Mouse (Mus musculus) thymus, adult 2 months (tissue): ENCODE results near the gene Traf7. TPM values are rescaled to one million over a fixed set of nuclear protein-coding genes. Genes with fewer than 3 reads are reported as not detected.
A peak's percentile ranks its signal among the peaks of the same experiment; 100 is the strongest.

Experiments used
- DNase-seq: peaks from one replicate; pipeline ENCODE4 v3.0.0; 2021
- H3K27ac ChIP-seq: fragments of 200-500 bp; 2 replicates; pipeline ENCODE4 v1.5.1; 2012; ENCODE audit warnings: low read length, control low read depth; ENCODE audit not compliant: control insufficient read depth, insufficient read depth
- H3K27me3 ChIP-seq: fragments of 200-500 bp; 2 replicates; pipeline ENCODE4 v1.6.1; 2012; ENCODE audit warnings: mild to moderate bottlenecking, low read length, moderate library complexity, mixed read lengths; ENCODE audit not compliant: control insufficient read depth, insufficient read depth
- H3K36me3 ChIP-seq: fragments of 200-500 bp; 2 replicates; pipeline ENCODE4 v1.6.1; 2012; ENCODE audit warnings: mild to moderate bottlenecking, low read length, moderate library complexity; ENCODE audit not compliant: control insufficient read depth, insufficient read depth
- H3K4me1 ChIP-seq: fragments of 200-500 bp; replicated peaks from 2 replicates; pipeline ENCODE4 v1.6.1; 2012; ENCODE audit warnings: low read length; ENCODE audit not compliant: control insufficient read depth, insufficient read depth
- H3K4me3 ChIP-seq: fragments of 200-500 bp; 2 replicates; pipeline ENCODE4 v1.5.1; 2012; ENCODE audit warnings: mild to moderate bottlenecking, low read length, control low read depth, moderate library complexity; ENCODE audit not compliant: control insufficient read depth, insufficient read depth
- CTCF ChIP-seq: fragments of 200-500 bp; IDR thresholded peaks from 2 replicates; pipeline ENCODE4 v1.5.1; 2012; ENCODE audit warnings: mild to moderate bottlenecking, control low read depth, low read length, moderate library complexity, borderline replicate concordance; ENCODE audit not compliant: control insufficient read depth, poor library complexity, insufficient read depth; ENCODE audit errors: extremely low read depth
- POLR2A ChIP-seq: fragments of 200-500 bp; IDR thresholded peaks from 2 replicates; pipeline ENCODE4 v1.6.1; 2012; ENCODE audit warnings: mild to moderate bottlenecking, low read length, control low read depth, moderate library complexity; ENCODE audit not compliant: control insufficient read depth, poor library complexity, insufficient read depth; ENCODE audit errors: extremely low read depth
- WGBS: fragments of 180-500 bp; shearing (Covaris S2); methylation state at CpG from one replicate; pipeline ENCODE4 v1.1.7; 2018; 5-methylcytosine and 5-hydroxymethylcytosine counted together
- polyA plus RNA-seq: library from polyadenylated mRNA; depleted of rRNA; stranded (reverse); fragments of >200 nt; gene quantifications from 2 replicates; pipeline ENCODE4 v1.2.3, GENCODE M21; 2012

The Traf7 gene
- polyA plus RNA-seq, 1 experiment: 362 TPM

GRCm38 (mm10) chr17:24502208-24502607 lies 25.5 kb downstream of the Traf7 start:
- no peak overlapping the region for H3K27ac ChIP-seq
- no peaks in the 10 kb centered on the region for H3K4me1 ChIP-seq
- no peak for TF ChIP-seq CTCF
- TF ChIP-seq POLR2A: no peak
- DNase-seq: no peak
- WGBS: 72% methylated on average over 11 of the region's 11 CpGs
- no peaks in the 10 kb centered on the region for H3K27me3 ChIP-seq
- H3K36me3 ChIP-seq: no peaks in the 10 kb centered on the region
- H3K4me3 ChIP-seq: no peak overlapping the region

DNA sequence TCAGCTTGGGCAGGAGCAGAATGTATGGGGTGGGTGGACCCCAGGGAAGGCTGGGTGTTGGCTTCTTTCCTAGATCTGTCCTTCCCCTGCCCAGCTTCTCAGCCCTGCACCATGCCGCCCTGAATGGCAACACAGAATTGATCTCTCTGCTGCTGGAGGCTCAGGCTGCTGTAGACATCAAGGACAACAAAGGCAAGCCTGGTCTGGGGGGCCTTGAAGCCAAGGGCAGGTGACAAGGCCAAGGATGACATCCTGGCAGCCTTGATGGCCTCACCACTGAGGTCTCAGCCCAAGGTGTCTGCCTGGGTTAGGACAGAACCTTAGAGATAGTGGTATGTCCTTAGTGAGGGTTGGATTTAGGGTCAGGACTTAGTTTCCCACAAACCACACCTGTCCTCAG lies 31.7 kb downstream of the Traf7 start:
- Histone ChIP-seq H3K4me3 (no peak overlapping the region), H3K4me1 (no peaks in the 10 kb centered on the region), H3K27ac (no peak overlapping the region), H3K27me3 (no peaks in the 10 kb centered on the region), H3K36me3 (no peaks in the 10 kb centered on the region)
- 96% methylated on average over 1 of the region's 1 CpGs for WGBS
- TF ChIP-seq CTCF (no peak), POLR2A (no peak)
- no peak for DNase-seq

GRCm38 (mm10) chr17:24495443-24495842 lies 32.3 kb downstream of the Traf7 start:
- Histone ChIP-seq H3K4me1 (no peaks in the 10 kb centered on the region), H3K4me3 (no peak overlapping the region), H3K27ac (no peak overlapping the region), H3K36me3 (no peaks in the 10 kb centered on the region), H3K27me3 (no peaks in the 10 kb centered on the region; the same call in 1 of the 2 replicates)
- no peak for DNase-seq
- TF ChIP-seq CTCF (no peak), POLR2A (no peak)
- 85% methylated on average over 3 of the region's 3 CpGs for WGBS

GRCm38 (mm10) chr17:24494627-24495335 lies 33.0 kb downstream of the Traf7 start:
- no peak overlapping the region for H3K27ac ChIP-seq
- peaks cover under 1% of the 10 kb centered on the region; the same call in 1 of the 2 replicates for H3K27me3 ChIP-seq
- peak; percentile 52 for DNase-seq
- 75% methylated on average over 2 of the region's 2 CpGs for WGBS
- no peaks in the 10 kb centered on the region for H3K36me3 ChIP-seq
- TF ChIP-seq POLR2A (no peak), CTCF (no peak)
- no peaks in the 10 kb centered on the region for H3K4me1 ChIP-seq
- no peak overlapping the region for H3K4me3 ChIP-seq

- Histone ChIP-seq H3K27ac (no peak overlapping the region), H3K27me3 (peaks cover 18% of the 10 kb centered on the region), H3K4me3 (no peak overlapping the region), H3K4me1 (peaks cover 9% of the 10 kb centered on the region; the same call in 1 of the 2 replicates), H3K36me3 (no peaks in the 10 kb centered on the region)
- 95% methylated on average over 4 of the region's 4 CpGs for WGBS
- DNase-seq: no peak
- no peak for TF ChIP-seq POLR2A
- no peak for TF ChIP-seq CTCF
Observed at GRCm38 (mm10) chr17:24490399-24490798, 37.3 kb downstream of the Traf7 start.

- WGBS: 56% methylated on average over 19 of the region's 19 CpGs
- DNase-seq: no peak
Observed at GRCm38 (mm10) chr17:24489265-24490030, 38.3 kb downstream of the Traf7 start.

More at GRCm38 (mm10) chr17:24489265-24490030, 38.3 kb downstream of the Traf7 start:
- H3K4me3 ChIP-seq: no peak overlapping the region
- H3K4me1 ChIP-seq: peaks cover 9% of the 10 kb centered on the region; the same call in 1 of the 2 replicates
- H3K36me3 ChIP-seq: no peaks in the 10 kb centered on the region
- peaks cover 18% of the 10 kb centered on the region for H3K27me3 ChIP-seq
- H3K27ac ChIP-seq: no peak overlapping the region
- TF ChIP-seq POLR2A (no peak), CTCF (no peak)
